Comparison of ENCODE assay signal across 26 mouse cellular contexts in the genomic region with DNA sequence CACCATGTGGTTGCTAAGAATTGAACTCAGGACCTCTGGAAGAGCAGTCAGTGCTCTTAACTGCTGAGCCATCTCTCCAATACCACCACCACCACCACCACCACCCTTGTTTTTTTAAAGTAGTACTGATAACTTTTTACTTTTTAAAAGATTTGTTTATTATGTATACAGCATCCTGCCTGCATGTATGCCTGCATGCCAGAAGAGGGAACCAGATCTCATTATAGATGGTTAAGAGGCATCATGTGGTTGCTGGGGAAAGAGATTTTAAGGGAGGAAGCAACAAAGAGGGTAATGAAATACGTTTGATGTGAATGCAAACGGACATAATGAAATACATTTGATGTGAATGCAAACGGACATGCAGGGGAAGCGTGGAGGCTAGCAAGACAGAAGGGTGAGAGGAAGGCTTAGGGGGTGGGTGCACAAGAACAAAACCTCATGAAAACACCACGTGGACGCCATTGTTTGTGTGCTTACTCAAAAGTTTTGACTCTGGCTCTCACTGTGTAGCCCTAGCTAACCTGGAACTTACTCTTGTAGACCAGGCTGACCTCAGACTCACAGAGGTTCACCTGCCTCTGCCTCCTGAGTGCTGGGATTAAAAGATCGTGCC. TPM values are rescaled to one million over a fixed set of nuclear protein-coding genes. Genes with fewer than 3 reads are reported as not detected.
DNase-seq lines count a peak whose midpoint lies in the region; ATAC-seq and TF ChIP-seq lines count a peak whose summit lies in the region.
"Had no signal": no experiment of that assay in that cellular context is flagged by ENCODE, and none has a peak within 500 bp of the region (broad histone marks: within the 10 kb centered on the region; RNA-seq: fewer than 3 reads in every experiment).

No protein-coding gene starts in this region.

- no peak overlapping the region for H3K4me3 ChIP-seq in layer of hippocampus, adult 2 months
- no peak overlapping the region for H3K4me3 ChIP-seq in thymus, adult 2 months (ENCODE audit: control insufficient read depth, insufficient read depth, low read length)
- H3K4me3 ChIP-seq: embryonic facial prominence, embryonic 12.5 days; forebrain, embryonic 15.5 days; heart, adult 2 months; heart, embryonic 15.5 days; limb, embryonic 12.5 days; liver, embryonic 13.5 days; neural tube, embryonic 13.5 days had no signal

- 0 out of 2 replicates have a peak, but pooled peaks have one; percentile 10 for TF ChIP-seq CTCF in layer of hippocampus, adult 2 months (conservative IDR thresholded peaks at IDR 0.05)
- no peak for TF ChIP-seq CTCF in thymus, adult 2 months (IDR thresholded peaks at IDR 0.05; ENCODE audit: borderline replicate concordance, control insufficient read depth, extremely low read depth, insufficient read depth, low read length, poor library complexity)

- no peaks in the 10 kb centered on the region for H3K36me3 ChIP-seq in thymus, adult 2 months (ENCODE audit: control insufficient read depth, insufficient read depth, low read length)
- H3K36me3 ChIP-seq: embryonic facial prominence, embryonic 12.5 days; forebrain, embryonic 15.5 days; heart, embryonic 15.5 days; limb, embryonic 12.5 days; liver, embryonic 13.5 days; neural tube, embryonic 13.5 days had no signal

- 69% methylated on average over 7 of the region's 7 CpGs for WGBS in thymus, adult 2 months

- no peaks in the 10 kb centered on the region for H3K4me1 ChIP-seq in thymus, adult 2 months (replicated peaks; ENCODE audit: control insufficient read depth, insufficient read depth, low read length)
- H3K4me1 ChIP-seq: embryonic facial prominence, embryonic 12.5 days; heart, embryonic 15.5 days; limb, embryonic 12.5 days; liver, embryonic 13.5 days; neural tube, embryonic 13.5 days had no signal

- TF ChIP-seq POLR2A in thymus, adult 2 months (IDR thresholded peaks at IDR 0.05; ENCODE audit: control insufficient read depth, extremely low read depth, insufficient read depth, low read length, poor library complexity) = no peak

- H3K27ac ChIP-seq in layer of hippocampus, adult 2 months = no peak overlapping the region
- H3K27ac ChIP-seq in thymus, adult 2 months (ENCODE audit: control insufficient read depth, insufficient read depth, low read length) = no peak overlapping the region
- H3K27ac ChIP-seq: embryonic facial prominence, embryonic 12.5 days; forebrain, embryonic 15.5 days; heart, adult 2 months; heart, embryonic 15.5 days; limb, embryonic 12.5 days; liver, embryonic 13.5 days; neural tube, embryonic 13.5 days had no signal

- DNase-seq in CD4-positive, CD25-positive, alpha-beta regulatory T cell, adult 2 months (ENCODE audit: low read depth, low spot score) = peak; percentile 1
- DNase-seq in layer of hippocampus, adult 2 months (ENCODE audit: low spot score in 2 of 2) = no peak
- DNase-seq in layer of hippocampus, postnatal 36 days = no peak
- DNase-seq in 416B (ENCODE audit: low read depth) = peak; percentile 39
- peak; percentile 10 for DNase-seq in embryo, embryonic 11 days
- DNase-seq in layer of hippocampus, postnatal 10 days (ENCODE audit: low spot score in 2 of 2) = no peak
- no peak for DNase-seq in thymus, adult 2 months
- DNase-seq: adrenal gland, postnatal 25 days; cerebellum, adult 11-12 months; cerebellum, postnatal 14 days; gastrocnemius, postnatal 25 days; heart, adult 2 months; heart, postnatal 4 days; kidney, adult 9 months; kidney, postnatal 36 days; liver, embryonic 13.5 days; right cerebral cortex, postnatal 14 days; spleen, adult 18-20 months; thymus, adult 18-20 months had no signal

- no peaks in the 10 kb centered on the region for H3K27me3 ChIP-seq in thymus, adult 2 months (ENCODE audit: control insufficient read depth, insufficient read depth, low read length)
- H3K27me3 ChIP-seq: CH12.LX; embryonic facial prominence, embryonic 12.5 days; forebrain, embryonic 15.5 days; heart, embryonic 15.5 days; liver, embryonic 13.5 days; neural tube, embryonic 13.5 days had no signal

- ATAC-seq in CD4-positive, CD25-positive, alpha-beta regulatory T cell, adult 4 months = no peak
- ATAC-seq: forebrain, embryonic 15.5 days had no signal

RNA-seq across cellular contexts. Expression of a gene that starts 40.4 kb away (rescaled TPM):
- polyA plus RNA-seq in CD4-positive, CD25-positive, alpha-beta regulatory T cell, adult 4 months (2017; shearing (Covaris generic)) = not detected
- total RNA-seq in layer of hippocampus, adult 2 months (2021) = 100 to 1,000 TPM; 117 to 120 TPM
- total RNA-seq in layer of hippocampus, postnatal 36 days (2021) = 100 to 1,000 TPM; 104 to 120 TPM
- total RNA-seq in layer of hippocampus, postnatal 10 days (2021) = 100 to 1,000 TPM; 126 to 129 TPM
- polyA plus RNA-seq in thymus, adult 2 months (2012; rRNA removed) = 4.2 and 4.3 TPM in 2 replicates
- total RNA-seq: CH12.LX had no signal

Comparison
In these comparisons a context has a peak if more than half of its experiments do, and no peak if none do; other contexts are left out.
1. DNase-seq: peak in CD4-positive, CD25-positive, alpha-beta regulatory T cell, adult 2 months (single experiment), 416B (single experiment) and embryo, embryonic 11 days (single experiment); none in layer of hippocampus, adult 2 months (0 of 2), layer of hippocampus, postnatal 36 days (0 of 2), layer of hippocampus, postnatal 10 days (0 of 2) and thymus, adult 2 months (single experiment).